Mouse (Mus musculus) kidney, postnatal 0 days (tissue): ENCODE measurements around the gene Tomm6. TPM values are rescaled to one million over a fixed set of nuclear protein-coding genes. Genes with fewer than 3 reads are reported as not detected.
"Not testable (repeated sequence)": the region's sequence is repeated elsewhere in the genome, so short reads cannot be mapped to it uniquely, and the experiment has no call there.

Experiments
- ATAC-seq: fragments of 200-750 bp; cut with Nextera tagmentation; replicated peaks from 2 replicates; pipeline ENCODE4 v1.8.0; 2017; ENCODE audit warnings: low read depth, moderate number of reproducible peaks, moderate TSS enrichment, moderate library complexity; ENCODE audit not compliant: low FRiP score
- DNase-seq: peaks from one replicate; pipeline ENCODE4 v3.0.0-alpha.2; 2016; ENCODE audit warnings: low spot score
- H3K27ac ChIP-seq: fragments of 300-500 bp; sonication (generic); 2 replicates; pipeline ENCODE4 v1.5.1; 2014; ENCODE audit warnings: mild to moderate bottlenecking
- H3K27me3 ChIP-seq: fragments of 300-500 bp; sonication (generic); 2 replicates; pipeline ENCODE4 v1.6.1; 2014; ENCODE audit warnings: low read length, mixed read lengths; ENCODE audit not compliant: insufficient read depth
- H3K36me3 ChIP-seq: fragments of 300-500 bp; sonication (generic); 2 replicates; pipeline ENCODE4 v1.6.1; 2014; ENCODE audit warnings: low read length, mixed read lengths; ENCODE audit not compliant: insufficient read depth
- H3K4me1 ChIP-seq: fragments of 300-500 bp; sonication (generic); replicated peaks from 2 replicates; pipeline ENCODE4 v1.6.1; 2014; ENCODE audit warnings: antibody characterized with exemption, low read length, mixed read lengths; ENCODE audit not compliant: insufficient read depth
- H3K4me2 ChIP-seq: fragments of 300-500 bp; sonication (generic); 2 replicates; pipeline ENCODE4 v1.6.1; 2014; ENCODE audit warnings: mild to moderate bottlenecking, low read length, moderate library complexity, mixed read lengths
- H3K4me3 ChIP-seq: fragments of 300-500 bp; sonication (generic); replicated peaks from 2 replicates; pipeline ENCODE4 v1.5.1; 2014; ENCODE audit warnings: low read depth, low read length
- H3K9ac ChIP-seq: fragments of 300-500 bp; sonication (generic); 2 replicates; pipeline ENCODE4 v1.6.1; 2014; ENCODE audit warnings: low read depth, low read length
- H3K9me3 ChIP-seq: fragments of 300-500 bp; sonication (generic); replicated peaks from 2 replicates; pipeline ENCODE4 v1.6.1; 2016; ENCODE audit warnings: low read length, inconsistent platforms, mixed read lengths
- CTCF ChIP-seq: IDR thresholded peaks from 2 replicates; pipeline ENCODE4 v1.5.1; 2016; ENCODE audit warnings: antibody characterized with exemption, low read depth, mild to moderate bottlenecking, moderate library complexity
- WGBS: fragments of 180-500 bp; shearing (Covaris S2); extraction: QIAGEN DNeasy Blood & Tissue Kit; methylation state at CpG from one replicate; pipeline ENCODE4 v1.1.7; 2014; 5-methylcytosine and 5-hydroxymethylcytosine counted together
- polyA plus RNA-seq: library from polyadenylated mRNA; unstranded; fragments of >200 nt; fragmentation: Nextera tagmentation; extraction: Ambion mirVana; gene quantifications from 2 replicates; pipeline ENCODE4 v1.2.1, GENCODE M21; 2015

The Tomm6 gene
- polyA plus RNA-seq, 1 experiment from 2014 or later: 450 TPM

- ATAC-seq (peak; percentile 59; the same call in 1 of the 2 replicates), DNase-seq (no peak)
- H3K27ac ChIP-seq: no peak overlapping the region
- H3K4me2 ChIP-seq: no peak overlapping the region
- H3K4me3 ChIP-seq: no peak overlapping the region
- peak; percentile 20; the same call in 1 of the 2 replicates for TF ChIP-seq CTCF
- no peaks in the 10 kb centered on the region for H3K36me3 ChIP-seq
- no peaks in the 10 kb centered on the region for H3K9me3 ChIP-seq
- H3K4me1 ChIP-seq: no peaks in the 10 kb centered on the region
- no peaks in the 10 kb centered on the region for H3K27me3 ChIP-seq
- WGBS: 70% methylated on average over 9 of the region's 9 CpGs
- no peak overlapping the region for H3K9ac ChIP-seq
Observed at GRCm38 (mm10) chr17:47663009-47663713, 25.0 kb downstream of the Tomm6 start.

- no peaks in the 10 kb centered on the region for H3K27me3 ChIP-seq
- no peak for ATAC-seq
- no peaks in the 10 kb centered on the region for H3K9me3 ChIP-seq
- DNase-seq: no peak
- H3K4me2 ChIP-seq: no peak overlapping the region
- H3K4me1 ChIP-seq: no peaks in the 10 kb centered on the region
- no peak overlapping the region for H3K9ac ChIP-seq
- 78% methylated on average over 3 of the region's 3 CpGs for WGBS
- TF ChIP-seq CTCF: no peak
- no peak overlapping the region for H3K27ac ChIP-seq
- H3K36me3 ChIP-seq: no peaks in the 10 kb centered on the region
- no peak overlapping the region for H3K4me3 ChIP-seq
Observed at GRCm38 (mm10) chr17:47658741-47659243, 29.4 kb downstream of the Tomm6 start.

GRCm38 (mm10) chr17:47657901-47658300, 30.3 kb downstream of the Tomm6 start:
- Histone ChIP-seq H3K36me3 (no peaks in the 10 kb centered on the region), H3K4me2 (no peak overlapping the region), H3K9ac (no peak overlapping the region), H3K4me1 (no peaks in the 10 kb centered on the region), H3K27me3 (no peaks in the 10 kb centered on the region), H3K4me3 (no peak overlapping the region), H3K27ac (no peak overlapping the region), H3K9me3 (no peaks in the 10 kb centered on the region)
- TF ChIP-seq CTCF: no peak
- 74% methylated on average over 4 of the region's 4 CpGs for WGBS
- no peak for ATAC-seq
- no peak for DNase-seq

- Histone ChIP-seq H3K36me3 (no peaks in the 10 kb centered on the region), H3K4me2 (no peak overlapping the region), H3K9me3 (no peaks in the 10 kb centered on the region), H3K4me1 (no peaks in the 10 kb centered on the region), H3K27me3 (no peaks in the 10 kb centered on the region), H3K9ac (no peak overlapping the region), H3K4me3 (no peak overlapping the region), H3K27ac (no peak overlapping the region)
- DNase-seq: no peak
- ATAC-seq: no peak
- TF ChIP-seq CTCF: no peak
- 83% methylated on average over 5 of the region's 5 CpGs for WGBS
Observed at GRCm38 (mm10) chr17:47655697-47656096, 32.5 kb downstream of the Tomm6 start.

- not testable (repeated sequence) for H3K4me3 ChIP-seq, DNase-seq, ATAC-seq, H3K27me3 ChIP-seq, H3K36me3 ChIP-seq, H3K9ac ChIP-seq, H3K4me2 ChIP-seq, H3K4me1 ChIP-seq, H3K27ac ChIP-seq, H3K9me3 ChIP-seq
- 92% methylated on average over 8 of the region's 8 CpGs for WGBS
Observed at GRCm38 (mm10) chr17:47654346-47654745, 33.8 kb downstream of the Tomm6 start.

- DNase-seq (no peak), ATAC-seq (no peak)
Observed at GRCm38 (mm10) chr17:47651953-47652352, 36.2 kb downstream of the Tomm6 start.

More at GRCm38 (mm10) chr17:47651953-47652352, 36.2 kb downstream of the Tomm6 start:
- H3K4me2 ChIP-seq: no peak overlapping the region
- no peaks in the 10 kb centered on the region for H3K9me3 ChIP-seq
- no peaks in the 10 kb centered on the region for H3K4me1 ChIP-seq
- no peak overlapping the region for H3K4me3 ChIP-seq
- H3K27ac ChIP-seq: no peak overlapping the region
- no peak overlapping the region for H3K9ac ChIP-seq
- 88% methylated on average over 2 of the region's 2 CpGs for WGBS
- H3K27me3 ChIP-seq: no peaks in the 10 kb centered on the region
- no peaks in the 10 kb centered on the region for H3K36me3 ChIP-seq
- TF ChIP-seq CTCF: no peak
